Mouse (Mus musculus): ENCODE results near the gene Vsx2.

- TF ChIP-seq CTCF (IDR thresholded peaks at IDR 0.05; ENCODE audit: borderline replicate concordance, extremely low read depth, insufficient read depth, insufficient read length) (no peak), POLR2A (IDR thresholded peaks at IDR 0.05; ENCODE audit: borderline replicate concordance, extremely low read depth, insufficient read depth, insufficient read length, poor library complexity, severe bottlenecking) (no peak)
These were observed 36.7 kb upstream of the Vsx2 start for GRCm38 (mm10) chr12:84532830-84533199.

Data from brain, embryonic 14.5 days (tissue).